Mouse (Mus musculus): ENCODE measurements around the gene Chrm2. TPM values are rescaled to one million over a fixed set of nuclear protein-coding genes. Genes with fewer than 3 reads are reported as not detected.

The Chrm2 gene
- polyA plus RNA-seq (2012; rRNA removed) = 2.0 and 3.5 TPM in 2 replicates

DNA sequence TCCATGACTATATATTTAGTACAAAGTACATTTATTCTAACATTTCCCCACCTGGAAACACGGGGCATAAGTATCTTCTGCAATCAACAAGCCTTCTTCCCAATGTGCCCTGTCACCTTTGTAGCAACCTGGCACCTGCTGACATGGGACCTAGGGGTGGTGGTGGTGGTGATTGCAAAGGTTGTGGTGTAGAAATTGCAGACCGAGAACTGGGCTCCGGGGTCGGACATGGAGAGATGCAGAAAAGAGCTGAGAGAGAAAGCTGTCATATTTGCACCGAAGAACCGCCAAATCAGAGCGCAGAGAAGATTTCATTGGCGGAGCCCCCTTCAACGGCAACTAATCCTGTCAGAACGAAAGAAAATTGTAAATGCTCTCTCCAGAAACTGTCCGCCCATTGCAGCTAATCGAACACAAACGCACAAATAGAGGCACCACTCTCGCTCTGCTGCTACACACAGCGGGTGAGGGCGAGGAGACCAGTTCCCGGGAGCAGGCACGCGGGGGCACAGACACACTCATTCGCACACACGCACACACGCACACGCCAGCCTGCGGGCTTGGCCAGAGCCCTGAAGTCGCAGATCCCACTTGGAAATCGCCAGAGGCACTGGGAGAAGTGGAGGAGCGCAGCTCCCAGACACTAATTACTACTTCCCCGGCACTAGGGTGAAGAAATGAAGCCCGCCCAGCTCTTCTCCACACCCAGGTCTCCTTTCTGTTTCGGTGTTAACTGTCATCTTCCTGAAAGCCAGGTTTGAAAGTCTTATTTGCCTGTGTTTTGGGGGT lies at the start of gene Chrm2:
TSS of gene Chrm2 (plus strand) at position 473 of the 789 bp plus-strand sequence.
- WGBS = 4% methylated on average over 30 of the region's 30 CpGs
- no peak for DNase-seq (ENCODE audit: low read depth, low spot score)

DNA sequence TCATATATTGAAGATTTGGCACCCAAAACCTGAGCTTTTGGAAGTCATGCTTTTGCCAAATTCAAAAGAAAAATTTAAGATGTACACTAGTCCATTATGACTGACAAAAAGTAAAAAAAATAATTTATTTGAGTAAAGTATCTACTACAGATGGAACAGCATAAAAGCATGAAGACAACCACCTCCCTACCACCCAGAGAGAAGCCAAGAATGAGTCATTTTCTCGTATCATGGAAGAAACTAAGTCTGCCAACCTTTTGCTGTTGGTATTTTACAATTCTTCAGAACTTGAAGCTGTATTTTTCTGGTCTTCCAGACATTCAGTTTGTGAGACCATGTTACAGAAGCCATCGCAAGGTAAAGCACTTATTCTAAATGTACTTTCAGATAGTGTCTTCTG lies 13.9 kb upstream of the Chrm2 start:
- WGBS = 63% methylated on average over 2 of the region's 2 CpGs

DNA sequence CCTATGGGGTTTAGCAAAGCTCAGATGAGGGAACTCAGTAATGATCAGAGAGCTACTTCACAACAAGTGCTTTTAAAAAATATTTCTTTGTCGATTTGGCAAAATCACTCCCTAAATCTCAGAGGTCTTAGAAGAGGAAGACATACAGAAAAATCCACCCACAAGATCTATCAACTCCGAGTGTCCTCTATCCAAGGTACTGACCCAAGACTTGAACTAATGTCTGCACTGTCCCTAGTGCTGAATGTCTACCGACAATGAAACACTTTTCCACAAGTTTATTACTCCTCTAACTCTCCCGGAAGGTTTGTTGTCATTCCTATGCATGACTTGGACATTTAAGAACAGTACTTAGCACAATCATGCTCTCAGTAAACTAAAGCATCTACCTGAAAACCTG lies 9.9 kb upstream of the Chrm2 start:
- DNase-seq (ENCODE audit: low read depth, low spot score) = no peak
- WGBS = 48% methylated on average over 4 of the region's 4 CpGs

More for the DNA sequence above, 13.9 kb upstream of the Chrm2 start:
- DNase-seq (ENCODE audit: low read depth, low spot score) = no peak

DNA sequence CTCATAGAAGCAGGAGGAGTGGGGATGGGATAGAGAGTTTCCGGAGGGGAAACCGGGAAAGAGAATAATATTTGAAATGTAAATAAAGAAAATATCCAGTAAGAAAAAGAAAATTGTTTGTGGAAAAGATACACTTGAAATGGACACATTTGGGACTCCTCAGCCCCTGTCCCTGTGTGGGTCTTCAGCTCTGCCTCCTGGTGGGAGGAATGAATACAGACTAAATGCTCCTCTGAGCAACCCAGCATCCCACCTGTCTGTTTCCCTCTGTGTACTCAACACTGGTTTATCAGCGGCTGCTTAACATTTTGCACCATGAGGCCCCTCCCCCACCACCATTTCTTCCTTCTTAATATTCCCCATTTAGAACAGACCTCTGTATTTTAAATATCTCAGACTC lies 3.8 kb upstream of the Chrm2 start:
- DNase-seq (ENCODE audit: low read depth, low spot score) = no peak
- WGBS = 35% methylated on average over 3 of the region's 3 CpGs

DNA sequence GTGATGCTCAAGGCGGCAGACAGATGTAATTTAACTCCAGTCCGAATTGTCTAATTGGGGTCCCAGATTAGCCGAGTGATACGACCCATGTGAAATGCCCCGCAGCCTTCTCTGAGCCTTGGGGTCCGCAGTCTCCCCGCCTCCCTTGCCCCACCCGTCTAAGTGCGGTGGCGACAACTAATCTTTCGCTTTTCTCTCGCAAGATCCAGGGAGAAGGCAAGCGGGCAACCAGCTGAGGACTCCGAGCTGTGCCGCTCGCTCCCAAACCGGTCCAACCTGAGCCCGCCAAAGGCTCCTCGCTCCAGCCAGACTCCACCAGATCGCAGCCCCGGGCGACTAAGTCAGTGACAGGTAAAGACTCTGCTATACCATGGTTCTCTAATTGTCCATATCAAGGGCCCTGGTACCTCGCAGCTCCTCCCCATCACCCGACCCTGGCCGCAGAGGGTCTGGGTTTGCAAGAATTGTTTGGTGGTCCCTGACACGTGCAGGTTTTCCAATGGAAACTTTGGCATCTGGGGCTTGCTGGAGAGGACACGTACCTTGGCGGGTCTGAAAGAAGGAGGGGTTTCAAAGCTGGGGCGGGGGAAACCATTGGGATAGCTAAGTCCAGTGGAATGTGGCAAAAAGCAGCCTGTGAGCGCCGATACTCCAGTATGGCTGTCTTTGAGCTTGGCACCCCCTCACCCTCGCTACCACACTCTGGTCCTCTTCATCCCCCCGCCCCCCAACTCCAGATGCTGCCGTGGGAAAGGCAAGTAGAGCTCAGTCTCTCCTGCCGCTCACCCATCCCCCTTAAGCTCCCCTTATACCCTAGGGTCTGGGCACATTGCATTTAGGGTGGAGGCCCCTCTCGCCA lies 746 bp downstream of the Chrm2 start:
- no peak for DNase-seq (ENCODE audit: low read depth, low spot score)
- 3% methylated on average over 36 of the region's 36 CpGs for WGBS

DNA sequence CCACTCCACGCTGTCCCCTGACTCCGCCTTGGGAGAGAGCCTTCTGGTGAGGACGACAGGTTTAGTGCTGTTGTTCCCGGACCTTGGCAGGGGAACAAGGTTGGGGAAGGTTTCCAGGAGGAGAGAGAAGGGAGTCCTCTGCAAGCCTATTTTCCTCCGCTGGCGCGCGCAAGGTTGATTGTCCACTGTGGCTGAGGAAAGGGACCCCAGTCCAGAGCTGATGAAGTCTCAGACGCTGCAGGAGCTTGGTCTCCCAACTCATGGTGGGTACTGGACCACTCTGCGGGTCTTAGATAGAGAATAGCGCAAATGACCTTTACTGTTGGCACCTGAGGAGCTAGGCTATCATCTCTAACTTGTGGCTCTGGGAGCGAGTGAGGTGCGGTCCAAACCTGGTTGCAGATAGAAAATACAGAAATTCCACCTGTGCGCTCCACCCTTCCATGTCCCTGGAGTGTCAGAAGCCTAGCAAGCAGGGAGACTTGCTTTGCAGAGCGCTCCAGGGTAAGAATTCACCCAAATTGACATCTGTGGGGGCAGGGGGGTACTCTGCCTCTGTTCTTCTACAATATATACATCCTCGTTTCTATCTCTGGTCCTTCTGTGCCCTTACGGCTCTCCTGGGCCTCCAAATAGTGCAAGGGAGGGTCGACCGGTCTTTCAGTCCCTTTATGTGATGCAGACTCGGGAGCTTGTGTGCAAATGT lies 1.5 kb downstream of the Chrm2 start:
- WGBS = 25% methylated on average over 20 of the region's 20 CpGs
- no peak for DNase-seq (ENCODE audit: low read depth, low spot score)

DNA sequence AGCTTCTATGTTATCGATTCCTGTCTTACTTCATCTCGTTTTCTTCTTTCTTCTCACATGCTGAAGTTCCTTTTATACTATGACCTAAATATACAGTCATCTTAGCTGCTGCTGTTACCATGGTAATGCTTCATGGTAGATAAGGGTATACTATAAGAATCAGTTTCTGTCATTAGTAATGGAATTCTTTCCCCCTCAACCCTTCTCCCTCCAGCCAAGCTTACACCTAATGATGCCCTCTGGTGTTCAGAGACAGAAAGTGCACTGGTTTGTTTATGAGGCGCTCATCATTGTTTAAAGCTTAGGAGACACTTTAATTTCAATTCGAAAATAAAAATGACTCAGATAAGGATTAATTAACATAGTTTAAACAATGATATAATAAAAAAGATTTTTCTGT lies 5.8 kb downstream of the Chrm2 start:
- 59% methylated on average over 4 of the region's 4 CpGs for WGBS
- DNase-seq (ENCODE audit: low read depth, low spot score) = no peak

DNA sequence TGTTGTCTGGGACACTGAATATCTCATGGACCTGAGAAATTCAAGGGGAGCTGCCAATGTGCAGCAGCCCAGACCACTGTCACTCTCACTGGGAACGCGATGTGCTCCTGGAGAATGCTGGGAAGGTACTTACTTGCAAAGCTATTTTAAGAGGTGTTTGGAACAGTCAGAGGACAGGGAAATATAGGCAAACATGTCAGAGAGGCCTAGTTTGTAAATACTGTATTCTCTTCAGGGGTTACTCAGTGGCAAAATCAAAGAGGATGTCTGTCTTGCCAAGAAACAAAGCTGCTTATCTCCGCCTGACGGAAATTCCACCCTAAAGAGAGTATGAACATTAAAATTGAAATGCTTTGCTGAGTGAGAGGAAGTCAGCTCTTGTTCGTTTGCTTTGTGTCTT lies 17.3 kb downstream of the Chrm2 start:
- no peak for DNase-seq (ENCODE audit: low read depth, low spot score)

DNA sequence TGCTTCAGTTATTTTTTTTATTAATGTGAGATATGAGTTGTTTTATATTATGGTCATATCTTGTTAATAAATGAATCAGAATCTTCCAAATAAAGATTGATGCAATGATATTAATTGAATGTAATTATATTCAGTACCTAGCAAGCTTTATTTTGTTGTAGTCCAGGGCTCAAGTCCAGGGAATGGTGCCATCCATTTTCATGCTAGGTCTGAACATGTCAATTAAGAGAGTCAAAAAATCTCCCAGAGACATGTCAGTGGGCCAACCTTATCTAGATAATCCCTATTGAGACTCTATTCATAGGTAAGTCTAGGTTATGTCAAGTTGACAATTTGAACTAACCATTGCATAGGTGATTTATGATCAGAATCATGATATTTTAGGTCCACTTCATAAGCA lies 21.1 kb downstream of the Chrm2 start:
- DNase-seq (ENCODE audit: low read depth, low spot score) = no peak

More for the DNA sequence above, 17.3 kb downstream of the Chrm2 start:
- WGBS = 56% methylated on average over 5 of the region's 5 CpGs

DNA sequence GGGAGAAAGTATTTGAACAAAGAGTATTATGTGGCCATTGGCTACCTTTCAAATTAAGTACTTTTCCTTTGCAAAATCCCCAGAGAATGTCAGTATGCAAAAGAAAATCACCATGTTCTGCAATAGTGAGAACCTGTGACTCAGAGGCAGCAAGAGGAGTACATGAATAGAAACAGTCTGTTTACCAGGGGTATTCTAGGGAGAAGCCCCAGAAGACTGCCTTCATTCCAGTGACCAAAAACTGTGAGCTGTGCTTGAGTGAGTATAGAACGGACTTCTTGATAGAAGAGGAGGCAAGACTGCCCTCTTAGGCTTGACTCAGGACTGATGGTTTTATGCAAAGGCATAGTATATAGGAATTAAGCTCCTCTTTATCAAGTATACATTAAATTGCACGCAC lies 22.2 kb downstream of the Chrm2 start:
- no peak for DNase-seq (ENCODE audit: low read depth, low spot score)

DNA sequence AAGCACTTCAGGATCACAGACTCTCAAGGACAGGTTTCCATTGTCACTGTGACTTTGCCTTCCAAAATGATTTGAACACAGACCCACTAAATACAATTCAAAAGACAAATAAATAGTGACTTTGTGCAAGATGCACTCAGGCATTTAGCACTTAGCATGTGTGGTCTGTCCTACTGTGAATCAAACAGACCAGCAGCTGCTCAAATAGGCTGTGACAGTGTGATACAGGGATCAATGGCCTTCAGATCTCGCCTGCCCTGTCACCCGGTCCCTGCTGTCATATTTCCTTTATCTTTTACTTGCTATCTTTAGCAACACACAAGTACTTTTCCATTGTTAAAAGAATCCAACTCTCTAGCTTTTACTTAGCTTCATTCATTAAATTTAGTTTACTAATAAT lies 31.8 kb downstream of the Chrm2 start:
- WGBS = 51% methylated on average over 2 of the region's 2 CpGs

More for the DNA sequence above, 22.2 kb downstream of the Chrm2 start:
- 78% methylated on average over 2 of the region's 2 CpGs for WGBS

DNA sequence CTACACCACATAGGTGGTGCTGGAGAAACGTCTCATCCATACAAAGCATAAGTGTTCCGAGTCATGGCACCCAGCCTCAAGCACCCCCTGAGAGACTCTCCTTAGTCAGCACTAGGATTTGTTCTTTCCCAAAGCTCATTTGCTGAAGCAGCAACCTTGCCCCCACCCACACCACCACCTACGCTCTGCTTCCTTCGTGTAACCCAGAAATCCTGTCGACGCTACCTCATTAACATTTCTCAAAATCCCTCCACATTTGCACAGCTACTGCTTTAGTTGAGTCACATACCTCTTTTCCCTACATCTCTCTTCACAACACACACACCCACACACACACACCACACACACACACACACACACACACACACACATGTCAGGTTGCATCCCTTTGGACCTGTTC lies 50.1 kb downstream of the Chrm2 start:
- 89% methylated on average over 6 of the region's 6 CpGs for WGBS
- no peak for DNase-seq (ENCODE audit: low read depth, low spot score)

More for the DNA sequence above, 31.8 kb downstream of the Chrm2 start:
- no peak for DNase-seq (ENCODE audit: low read depth, low spot score)

DNA sequence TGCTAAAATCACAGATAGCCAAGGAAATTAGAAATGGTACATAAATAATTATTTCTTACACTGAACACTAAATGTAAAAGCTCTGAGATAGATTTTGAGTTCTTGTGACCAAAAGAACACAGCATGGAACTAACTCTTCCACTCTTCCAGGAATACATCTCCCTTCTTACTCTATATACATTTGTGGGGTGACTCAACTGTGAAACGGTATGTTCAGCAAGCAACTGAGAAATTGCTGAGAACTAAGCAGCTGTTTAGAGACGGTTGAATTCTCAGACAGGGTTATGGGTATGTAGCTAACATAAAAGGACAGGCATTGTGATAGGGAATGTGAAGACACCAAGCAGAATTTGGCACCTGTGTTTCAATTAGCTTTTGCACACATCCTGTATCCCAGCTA lies 51.3 kb downstream of the Chrm2 start:
- DNase-seq (ENCODE audit: low read depth, low spot score) = no peak
- WGBS = 69% methylated on average over 2 of the region's 2 CpGs

DNA sequence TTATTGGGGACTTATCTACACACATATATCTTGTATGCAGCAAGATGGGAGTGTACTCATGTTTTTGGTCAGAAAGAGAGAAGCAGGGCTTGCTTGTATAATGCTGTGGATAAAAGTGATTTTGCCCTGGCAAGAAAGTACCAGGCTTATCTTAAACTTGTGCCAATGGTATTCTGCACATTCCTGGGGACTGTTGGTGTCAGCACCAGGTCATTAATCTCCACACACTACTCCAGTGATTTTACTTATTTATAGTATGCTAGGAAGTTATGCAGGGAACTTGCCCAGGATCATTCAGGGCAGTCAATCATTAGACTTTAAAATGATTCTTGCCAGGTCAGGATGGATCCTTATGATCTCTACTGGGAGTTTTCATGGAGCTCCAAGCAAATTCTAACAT lies 63.6 kb downstream of the Chrm2 start:
- no peak for DNase-seq (ENCODE audit: low read depth, low spot score)

DNA sequence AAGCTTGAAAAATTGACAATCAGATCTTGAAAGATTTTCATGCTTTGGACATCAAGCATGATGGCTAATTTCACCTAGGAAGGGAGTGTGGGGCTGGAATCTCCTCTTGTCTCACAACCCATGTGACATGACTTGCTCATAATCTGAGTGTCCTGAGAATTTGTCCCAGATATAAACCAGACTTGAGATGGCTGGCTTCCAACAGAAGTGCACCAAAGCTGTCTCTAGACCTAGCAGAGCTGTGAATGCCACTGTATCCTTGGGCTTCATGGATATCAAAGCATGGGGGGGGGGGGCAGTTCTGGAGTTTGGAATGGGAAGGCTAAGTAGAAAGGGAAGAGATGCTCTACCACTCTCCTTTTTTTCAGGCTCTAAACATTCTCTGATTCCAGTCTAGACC lies 67.2 kb downstream of the Chrm2 start:
- no peak for DNase-seq (ENCODE audit: low read depth, low spot score)

DNA sequence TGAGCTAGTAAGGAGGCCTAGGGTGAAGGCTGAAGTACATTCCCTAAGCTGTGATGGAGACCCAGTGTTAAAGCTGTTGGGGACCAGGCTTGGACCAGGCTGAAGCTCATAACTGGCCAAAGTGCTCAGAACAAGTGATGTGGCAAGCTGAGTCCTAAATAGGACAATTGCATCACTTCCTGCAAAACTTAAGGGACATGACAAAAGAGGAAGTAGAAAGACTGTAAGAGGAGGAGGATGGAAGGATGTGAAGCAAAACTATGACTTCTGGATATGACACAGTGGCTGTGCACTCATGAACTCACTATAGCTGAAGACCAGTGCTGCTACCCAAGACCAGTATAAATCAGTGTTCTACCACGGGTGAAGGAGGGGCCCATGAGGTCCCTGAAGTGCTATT lies 69.1 kb downstream of the Chrm2 start:
- whole genome bisulfite sequencing = 38% methylated on average over 1 of the region's 1 CpGs
- no peak for DNase-seq (ENCODE audit: low read depth, low spot score)

DNA sequence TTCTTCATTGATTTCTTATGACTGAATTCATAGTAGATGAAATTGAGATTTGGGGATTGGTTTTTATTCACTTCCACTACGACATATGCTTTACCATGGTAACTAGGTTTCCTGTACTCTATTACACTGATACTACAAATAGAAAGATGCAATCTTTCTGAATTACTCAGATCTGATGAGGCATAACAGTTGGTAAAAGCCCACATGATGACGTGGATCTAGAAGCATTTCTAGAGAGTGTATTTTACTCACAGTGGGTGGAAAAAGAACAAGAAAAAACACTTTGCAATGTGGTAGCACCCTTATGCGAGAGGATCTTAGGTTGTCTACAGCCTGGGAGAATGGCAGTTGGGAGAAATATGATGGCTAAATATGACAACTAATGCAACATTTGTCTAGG lies 76.1 kb downstream of the Chrm2 start:
- no peak for DNase-seq (ENCODE audit: low read depth, low spot score)
- WGBS = 78% methylated on average over 3 of the region's 3 CpGs

DNA sequence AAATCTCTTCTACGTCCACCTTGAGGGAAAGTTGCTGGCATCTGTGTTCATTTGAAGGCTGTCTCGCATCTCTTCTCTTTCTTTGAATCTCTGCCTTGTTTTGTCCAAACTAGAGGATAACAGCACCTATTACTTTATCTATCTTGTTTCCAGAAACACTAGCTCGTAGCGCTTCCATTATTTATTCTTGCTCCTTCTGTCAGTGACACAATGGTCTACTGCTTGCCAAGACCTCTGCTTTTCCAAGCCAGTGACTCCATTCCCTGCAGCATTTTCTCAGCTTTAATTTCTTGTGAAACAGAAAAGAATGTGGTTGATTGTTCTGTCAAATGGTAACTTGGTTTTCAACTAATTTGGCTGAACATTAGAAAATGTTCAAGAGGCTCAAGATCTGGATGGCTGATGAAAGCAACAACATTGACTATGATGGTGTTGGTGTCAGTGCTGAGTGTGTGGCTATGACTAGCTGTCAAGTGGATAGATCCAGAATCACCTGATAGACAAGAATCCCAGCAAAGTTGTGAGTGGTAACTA lies 96.3 kb downstream of the Chrm2 start:
- WGBS = 73% methylated on average over 4 of the region's 4 CpGs
- DNase-seq (ENCODE audit: low read depth, low spot score) = no peak

DNA sequence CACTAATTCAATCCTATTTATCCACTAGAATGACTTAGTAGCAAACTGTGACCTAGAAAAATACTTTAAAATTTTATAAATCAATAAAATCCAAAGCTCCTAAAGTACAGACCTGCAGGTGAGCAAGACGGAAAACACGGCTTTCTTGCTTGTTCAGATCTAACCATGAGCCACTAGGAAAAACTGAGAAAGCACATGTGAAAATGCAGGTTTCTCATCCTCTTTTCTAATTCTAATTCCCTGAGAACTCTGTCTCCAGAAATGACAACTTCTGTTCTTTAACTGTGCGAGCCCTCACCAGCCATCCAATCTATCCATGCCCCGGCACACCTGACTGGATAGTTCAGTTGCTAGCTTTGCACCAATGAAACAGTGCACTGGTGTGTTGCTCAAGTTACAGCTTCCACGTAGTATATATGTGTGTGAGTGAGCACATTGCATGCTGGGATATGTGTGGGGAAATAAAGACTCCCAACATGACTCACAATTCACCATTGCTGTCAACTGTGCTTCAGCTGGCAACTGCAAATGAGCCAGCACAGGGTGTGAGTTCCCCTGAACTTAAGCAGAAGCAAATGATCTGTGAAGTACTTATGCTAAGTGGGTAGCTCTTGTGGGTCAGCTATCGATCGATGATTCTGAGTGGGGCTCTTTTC lies 119.3 kb downstream of the Chrm2 start:
- no peak for DNase-seq (ENCODE audit: low read depth, low spot score)
- WGBS = 82% methylated on average over 7 of the region's 7 CpGs

DNA sequence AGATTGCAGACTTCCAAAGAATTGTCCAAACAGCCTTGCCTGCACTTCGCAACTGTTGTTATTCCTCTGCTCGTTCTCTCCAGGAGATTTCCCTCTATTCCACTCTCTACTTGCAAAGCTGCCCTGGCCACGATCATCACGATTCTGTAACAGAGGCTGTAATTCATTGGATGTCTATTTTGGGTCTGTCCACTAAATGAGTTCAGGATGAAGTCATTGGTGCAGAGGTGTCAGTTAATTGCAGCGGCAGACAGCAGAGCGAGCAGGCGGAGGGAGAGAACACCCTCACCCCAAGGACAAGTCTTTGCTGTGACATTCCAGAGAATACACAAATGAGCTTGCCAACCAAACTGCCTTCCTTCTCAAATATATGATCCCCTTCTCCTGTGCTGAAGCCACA lies 120.1 kb downstream of the Chrm2 start:
- DNase-seq (ENCODE audit: low read depth, low spot score) = no peak
- WGBS = 16% methylated on average over 7 of the region's 7 CpGs

All from large intestine, adult 2 months (tissue).